Mouse (Mus musculus): ENCODE measurements around the gene Mfap5.

DNA sequence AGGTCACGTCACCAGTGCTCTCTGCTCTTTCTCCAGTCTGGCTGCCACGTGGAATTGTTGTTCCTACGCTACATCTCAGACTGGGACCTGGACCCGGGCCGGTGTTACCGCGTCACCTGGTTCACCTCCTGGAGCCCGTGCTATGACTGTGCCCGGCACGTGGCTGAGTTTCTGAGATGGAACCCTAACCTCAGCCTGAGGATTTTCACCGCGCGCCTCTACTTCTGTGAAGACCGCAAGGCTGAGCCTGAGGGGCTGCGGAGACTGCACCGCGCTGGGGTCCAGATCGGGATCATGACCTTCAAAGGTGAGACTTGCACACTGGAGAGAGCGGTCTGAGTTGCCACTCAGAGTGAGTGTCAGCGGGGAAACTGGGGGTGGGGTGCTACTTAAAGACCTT is 55.4 kb downstream of the Mfap5 start:
- no peak for TF ChIP-seq CTCF (IDR thresholded peaks at IDR 0.05)
- TF ChIP-seq EP300 (IDR thresholded peaks at IDR 0.05; ENCODE audit: insufficient read depth, low read depth, low read length): no peak

Data from heart, adult 2 months (tissue).